Mouse (Mus musculus) adipocyte (in vitro differentiated cells): Measurements from ENCODE around the gene Otud4.
"Not testable (repeated sequence)": the region's sequence is repeated elsewhere in the genome, so short reads cannot be mapped to it uniquely, and the experiment has no call there.

ENCODE experiments used
- DNase-seq: peaks from one replicate; pipeline ENCODE4 v3.0.0-alpha.2; 2016; ENCODE audit warnings: low spot score

Otud4 gene

DNA sequence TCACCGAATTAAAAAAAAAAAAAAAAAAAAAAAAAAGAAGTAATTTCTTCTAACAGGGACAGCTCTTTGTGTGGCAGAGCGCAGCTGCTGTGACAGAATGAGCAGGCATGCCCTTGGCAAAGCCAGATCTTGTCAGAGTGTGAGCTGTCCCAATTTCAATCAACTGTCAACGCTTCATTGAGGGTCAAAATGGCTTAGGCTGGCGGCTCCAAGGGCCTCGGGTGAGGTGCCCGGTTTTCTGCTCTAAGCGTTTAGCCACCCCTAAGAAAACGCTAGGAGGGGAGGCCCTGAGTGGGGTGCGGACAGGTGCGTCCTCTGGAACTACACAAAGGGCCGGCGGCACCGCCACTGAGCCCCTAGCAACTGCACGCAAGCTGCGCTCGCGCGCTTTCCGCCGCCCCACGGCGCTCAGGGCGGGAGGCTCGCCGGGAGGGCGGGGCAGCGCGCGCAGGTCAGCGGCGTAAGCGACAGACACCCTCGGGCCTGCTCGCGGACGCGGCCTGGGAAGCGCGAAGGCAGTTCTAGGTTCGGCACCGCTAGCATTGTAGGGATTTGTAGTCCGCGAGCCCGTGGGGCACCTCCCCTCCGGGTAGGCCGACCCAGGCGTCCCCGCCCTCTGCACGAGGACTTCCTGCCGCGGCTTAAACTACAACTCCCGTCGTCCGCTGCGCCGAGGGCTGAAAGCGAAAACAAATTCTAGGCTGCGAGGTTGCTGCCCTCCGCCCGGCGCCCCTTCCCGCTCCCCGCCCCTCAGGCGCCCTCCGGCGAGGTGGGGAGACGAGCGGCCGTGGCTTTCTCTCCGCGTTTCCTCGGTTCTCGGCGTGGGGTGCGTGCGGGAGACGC is 490 bp upstream of the Otud4 start:
- DNase-seq = peak; percentile 96

DNA sequence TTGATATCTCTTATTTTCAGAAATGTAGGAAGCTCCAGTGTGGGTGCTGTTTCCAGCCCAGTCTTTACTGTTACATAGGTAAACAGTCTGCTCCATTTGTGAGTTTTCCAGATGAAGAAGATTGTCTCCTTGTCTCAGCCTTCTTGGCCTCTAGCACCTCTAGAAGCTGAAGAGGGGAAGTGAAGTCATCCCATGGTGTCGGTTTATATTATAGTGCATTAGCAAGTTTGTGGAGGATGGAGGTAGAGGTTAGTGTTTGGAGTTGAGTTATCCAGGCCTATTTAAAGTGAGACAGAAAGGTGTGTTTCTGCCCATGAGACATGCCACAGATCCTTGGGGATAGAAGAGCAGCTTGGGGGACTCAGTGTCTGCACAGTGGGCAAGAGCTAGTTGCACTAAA is 1.7 kb downstream of the Otud4 start:
- DNase-seq = no peak

DNA sequence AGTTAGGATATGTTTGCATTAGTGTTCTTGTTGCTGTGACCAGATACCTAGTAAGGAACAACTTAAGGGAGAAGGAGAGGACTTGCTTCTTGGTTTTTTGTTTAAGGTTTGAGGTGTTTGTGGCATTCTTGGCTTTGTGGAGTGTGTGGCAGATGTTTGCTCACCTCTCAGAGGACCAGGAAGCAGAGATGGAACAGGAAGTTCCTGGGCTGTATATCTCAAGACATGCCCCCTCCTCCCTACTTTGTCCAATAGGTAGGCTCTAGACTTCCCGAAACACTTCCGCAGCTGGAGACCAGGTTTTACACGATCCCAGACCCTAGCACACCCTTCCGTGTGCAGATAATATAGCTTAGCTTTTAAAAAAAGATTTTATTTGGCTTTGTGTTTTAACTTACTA is 10.2 kb downstream of the Otud4 start:
- no peak for DNase-seq

DNA sequence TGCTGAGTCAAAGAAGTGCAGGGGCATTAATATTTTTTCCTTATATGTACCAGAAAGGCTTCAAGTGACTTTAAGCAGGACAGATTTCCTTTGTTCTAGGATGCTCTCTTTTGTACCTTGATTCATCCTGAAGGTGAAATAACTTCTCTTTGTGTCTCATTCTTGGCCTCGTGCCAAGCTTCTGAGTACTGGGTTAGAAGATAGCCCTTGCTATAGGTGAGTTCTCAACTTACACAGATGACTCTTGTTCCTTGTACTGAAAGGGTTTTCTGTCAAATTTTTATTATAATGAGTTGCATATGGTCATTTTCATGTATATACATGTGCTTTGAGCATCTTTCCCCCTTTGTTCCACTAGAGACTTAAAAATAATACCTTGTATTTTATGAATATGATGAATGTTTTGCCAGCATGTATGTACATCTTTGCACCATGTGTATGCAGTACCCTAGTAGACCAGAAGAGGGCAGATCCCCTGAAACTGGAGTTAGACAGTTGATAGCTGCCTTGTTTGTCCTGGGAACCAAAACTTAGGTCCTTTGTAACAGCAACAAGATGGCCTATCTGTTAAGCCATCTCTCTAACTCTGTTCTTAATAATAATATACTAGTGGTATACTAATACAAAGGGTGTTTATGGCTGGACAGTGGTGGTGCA is 10.9 kb downstream of the Otud4 start:
- DNase-seq = no peak

DNA sequence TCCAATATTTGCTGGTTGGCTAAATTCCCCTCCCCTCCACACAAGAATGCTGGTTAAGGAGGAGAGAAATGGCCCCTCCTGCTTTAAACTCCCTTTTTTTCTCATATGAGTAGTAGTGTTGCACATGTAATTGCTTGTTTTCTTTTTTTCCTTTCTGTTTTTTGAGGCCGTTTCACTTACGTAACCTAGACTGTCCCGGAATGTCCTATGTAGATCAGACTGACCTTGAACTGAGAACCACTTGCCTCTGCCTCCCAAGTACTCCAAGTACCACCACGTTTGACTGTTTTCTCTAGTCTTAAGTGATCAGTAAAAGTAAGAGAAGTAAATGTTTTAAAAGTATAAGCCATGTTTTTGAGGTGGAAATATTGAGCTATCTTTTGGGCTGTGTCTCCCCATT is 14.3 kb downstream of the Otud4 start:
- DNase-seq = no peak

DNA sequence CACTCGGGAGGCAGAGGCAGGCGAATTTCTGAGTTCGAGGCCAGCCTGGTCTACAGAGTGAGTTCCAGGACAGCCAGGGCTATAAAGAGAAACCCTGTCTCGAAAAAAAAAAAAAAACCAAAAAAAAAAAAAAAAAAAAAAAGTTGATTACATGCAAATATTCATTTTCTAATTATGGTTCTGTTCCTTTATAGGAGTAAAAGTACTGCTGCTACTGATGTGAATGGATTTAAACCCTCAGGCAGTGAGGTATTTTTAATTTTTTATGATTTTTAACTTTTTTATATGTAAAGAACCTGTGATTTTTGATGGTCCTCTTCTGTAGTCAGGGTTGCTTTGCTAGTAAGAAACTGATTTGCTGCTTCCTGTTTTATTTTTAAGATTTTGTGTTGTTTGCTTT is 19.3 kb downstream of the Otud4 start:
- not testable (repeated sequence) for DNase-seq

DNA sequence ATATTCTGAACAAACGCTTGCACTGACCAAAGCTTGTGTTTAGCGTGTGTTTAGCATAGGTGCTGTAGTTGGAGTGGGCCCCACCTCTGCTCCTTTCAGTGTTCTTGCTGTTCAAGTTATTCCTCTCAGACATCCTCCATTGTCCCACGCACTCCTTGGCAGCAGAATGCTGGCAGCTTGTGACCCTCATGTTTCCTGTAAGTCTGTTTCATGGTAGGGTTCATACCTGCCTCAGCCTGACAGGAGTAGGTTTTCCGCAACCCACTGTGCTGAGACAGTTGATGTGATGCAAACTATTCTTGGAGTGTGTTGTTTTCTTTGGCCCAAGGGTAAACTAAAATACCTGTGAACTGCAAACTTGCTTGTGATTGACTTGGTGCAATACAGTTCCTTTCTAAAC is 37.0 kb downstream of the Otud4 start:
- no peak for DNase-seq

DNA sequence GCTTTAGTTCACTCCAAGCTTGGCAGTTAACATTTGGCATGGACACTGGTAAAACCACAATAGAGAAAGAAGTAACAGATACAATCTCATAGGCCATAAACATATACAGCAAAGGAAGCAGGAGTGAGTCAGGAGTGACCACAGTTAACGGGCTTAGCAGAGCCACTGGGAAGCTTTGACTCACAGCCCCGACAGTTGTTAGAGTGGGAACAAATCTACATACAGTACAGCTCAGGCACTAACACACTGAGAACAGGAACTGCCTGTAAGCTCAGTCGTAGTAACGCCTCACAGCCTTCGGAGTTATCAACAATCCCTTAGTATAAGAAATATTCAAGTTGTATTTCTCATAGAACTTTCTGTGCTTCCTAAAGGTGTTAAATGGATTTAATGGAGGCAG is 39.6 kb downstream of the Otud4 start:
- peak; percentile 12 for DNase-seq

DNA sequence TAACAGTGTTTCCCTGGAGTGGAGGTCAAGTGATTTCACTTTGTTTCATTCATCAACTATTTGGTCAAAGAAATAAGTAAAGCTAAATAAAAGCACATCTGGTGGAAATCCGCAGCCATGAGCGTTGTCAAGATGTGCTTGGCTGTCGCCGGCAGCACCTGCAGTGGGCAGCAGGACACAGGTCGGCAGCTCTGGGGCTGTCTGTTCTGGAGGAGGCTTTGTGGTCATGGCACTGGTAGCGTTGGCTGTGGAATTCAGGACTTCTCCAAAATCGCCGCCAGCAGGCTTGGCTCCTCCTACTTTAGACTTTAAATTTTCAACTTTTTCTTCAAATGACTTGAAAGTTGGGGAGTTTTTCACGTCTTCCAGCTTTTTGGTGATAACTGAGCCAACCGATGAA is 40.7 kb downstream of the Otud4 start:
- not testable (repeated sequence) for DNase-seq

DNA sequence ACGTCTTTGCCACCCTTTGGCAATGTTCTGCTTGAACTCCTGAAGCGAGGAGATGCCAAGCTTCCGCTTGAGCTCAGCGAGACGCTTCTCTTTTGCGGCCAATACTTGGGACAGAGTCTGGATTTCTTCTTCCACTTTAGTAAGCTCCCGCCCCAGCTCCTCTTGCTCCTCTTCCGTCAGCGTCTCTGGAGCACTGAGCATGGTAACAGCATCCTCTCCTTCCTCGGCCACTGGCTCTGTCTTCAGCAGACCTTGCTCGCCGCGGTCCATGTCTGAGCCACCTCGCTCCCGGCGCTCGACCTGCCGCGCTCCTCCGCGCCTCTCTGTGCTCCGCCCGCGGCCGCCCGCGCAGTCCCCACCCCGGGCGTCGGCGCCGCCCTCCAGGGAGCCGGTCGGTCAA is 41.1 kb downstream of the Otud4 start:
- DNase-seq = no peak

DNA sequence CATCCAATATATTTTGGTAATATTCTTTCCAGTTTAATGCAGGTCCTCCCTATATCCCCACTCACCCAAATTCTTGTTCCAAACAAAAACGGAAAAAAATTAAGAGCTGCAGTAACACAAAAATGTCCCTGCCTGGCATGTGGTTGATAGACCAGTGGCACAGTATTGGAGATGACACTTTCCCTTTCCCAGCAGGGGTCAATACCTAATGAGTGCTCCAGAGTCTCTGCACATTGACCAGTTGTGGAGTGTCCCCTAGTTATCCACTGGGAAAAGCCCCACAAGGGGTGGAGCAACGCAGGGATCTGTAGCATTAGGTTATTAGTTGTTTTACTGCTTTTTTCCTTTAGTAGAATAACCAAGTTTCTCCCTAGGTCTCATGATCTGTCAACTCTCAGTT is 41.5 kb downstream of the Otud4 start:
- DNase-seq = no peak

DNA sequence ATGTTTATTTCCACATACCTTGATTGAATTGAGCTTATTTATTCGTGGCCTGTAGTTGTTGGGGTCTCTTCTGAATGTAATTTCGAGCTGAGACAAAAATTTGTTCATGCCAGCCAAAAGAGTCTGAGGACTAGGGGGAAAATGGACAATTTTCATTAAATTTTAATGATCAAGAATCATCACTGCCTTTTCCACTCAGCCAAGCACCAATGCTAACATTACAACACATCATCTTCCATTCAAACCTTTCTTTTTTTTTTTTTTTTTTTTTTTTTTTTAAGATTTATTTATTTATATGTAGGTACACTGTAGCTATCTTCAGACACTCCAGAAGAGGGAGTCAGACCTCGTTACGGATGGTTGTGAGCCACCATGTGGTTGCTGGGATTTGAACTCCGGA is 46.5 kb downstream of the Otud4 start:
- DNase-seq = not testable (repeated sequence)

DNA sequence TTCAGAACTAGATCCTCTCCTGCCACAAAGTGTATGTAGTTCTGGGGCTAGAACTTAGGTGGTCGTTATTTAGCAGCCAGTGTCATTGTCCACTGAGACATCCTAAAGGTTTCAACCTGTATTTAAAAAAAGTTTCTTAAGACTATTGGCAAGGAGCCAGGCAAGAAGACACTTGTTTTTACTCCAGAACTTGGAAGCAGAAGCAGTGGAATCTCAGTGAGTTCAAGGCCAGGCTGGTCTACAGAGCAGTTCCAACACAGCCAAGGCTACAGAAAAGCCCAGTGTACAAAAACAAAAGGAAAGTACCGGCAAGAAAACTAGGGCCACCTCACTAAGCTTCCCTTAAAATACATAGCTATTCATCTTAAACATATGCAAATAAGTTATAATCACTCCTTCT is 53.1 kb downstream of the Otud4 start:
- DNase-seq = no peak

DNA sequence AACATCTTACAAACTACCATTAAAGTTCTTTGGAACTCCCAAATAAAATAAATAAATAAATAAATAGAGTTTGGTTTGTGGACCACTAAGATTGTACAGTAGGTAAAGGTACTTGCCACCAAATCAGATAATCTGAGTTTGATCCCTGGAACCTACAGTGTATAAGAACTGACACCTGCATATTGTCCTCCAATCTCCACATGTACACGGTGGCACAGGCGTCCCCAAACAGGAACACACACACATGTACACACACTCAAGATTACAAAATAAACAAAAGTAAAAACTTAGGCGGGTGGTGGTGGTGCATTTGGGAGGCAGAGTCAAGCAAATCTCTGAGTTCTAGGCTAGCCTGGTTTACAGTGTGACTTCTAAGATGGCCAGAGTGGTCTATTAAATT is 67.3 kb downstream of the Otud4 start:
- no peak for DNase-seq

DNA sequence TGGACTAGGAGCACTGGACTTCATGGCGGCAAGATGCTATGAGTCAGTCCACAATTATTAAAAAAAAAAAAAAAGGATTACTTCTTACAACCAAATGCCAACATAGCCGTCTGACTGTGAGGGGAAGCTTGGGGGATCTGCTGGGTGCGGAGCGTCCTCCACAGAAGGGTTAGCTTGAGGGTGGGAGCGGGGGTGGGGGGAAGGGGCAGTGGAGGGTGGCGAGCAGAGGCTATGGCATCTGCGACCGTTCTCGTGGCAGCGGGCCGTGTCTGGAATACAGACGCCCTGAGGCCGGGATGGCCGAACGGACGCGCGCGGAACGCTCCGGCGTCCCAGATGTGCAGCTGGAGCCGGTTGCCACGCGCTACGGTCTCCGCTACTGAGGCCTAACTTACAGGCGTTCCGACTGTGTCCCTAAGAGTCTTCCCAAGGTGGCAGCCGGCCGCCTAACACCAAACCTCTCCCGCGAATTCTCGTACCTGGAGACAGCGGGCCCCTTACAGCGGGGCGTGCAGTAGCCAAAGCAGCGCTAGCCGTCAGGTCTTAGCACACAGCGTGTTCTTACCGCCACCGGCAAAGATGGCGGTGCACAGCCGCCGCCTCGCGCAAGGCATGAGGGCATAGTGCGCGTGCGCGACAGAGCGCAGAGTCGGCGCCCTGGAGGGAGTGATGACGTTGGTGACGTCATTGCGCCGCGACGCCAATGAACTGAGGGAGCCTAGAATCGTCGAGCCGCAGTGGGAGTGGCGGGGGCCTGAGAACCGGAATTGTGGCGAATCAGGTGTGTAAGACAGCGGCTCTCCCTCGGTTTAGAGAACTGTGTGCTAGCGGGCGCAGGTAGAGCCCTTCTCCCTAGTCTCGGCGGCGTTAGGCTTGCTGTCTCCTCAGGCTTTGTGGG is 71.9 kb downstream of the Otud4 start, which contains the start of the genes Abce1 and Anapc10:
Gene Abce1, minus strand, starts transcription at position 677 of the 898 bp plus-strand sequence.
Gene Anapc10, plus strand, starts transcription at position 757 of the 898 bp plus-strand sequence.
- peak; percentile 99 for DNase-seq

DNA sequence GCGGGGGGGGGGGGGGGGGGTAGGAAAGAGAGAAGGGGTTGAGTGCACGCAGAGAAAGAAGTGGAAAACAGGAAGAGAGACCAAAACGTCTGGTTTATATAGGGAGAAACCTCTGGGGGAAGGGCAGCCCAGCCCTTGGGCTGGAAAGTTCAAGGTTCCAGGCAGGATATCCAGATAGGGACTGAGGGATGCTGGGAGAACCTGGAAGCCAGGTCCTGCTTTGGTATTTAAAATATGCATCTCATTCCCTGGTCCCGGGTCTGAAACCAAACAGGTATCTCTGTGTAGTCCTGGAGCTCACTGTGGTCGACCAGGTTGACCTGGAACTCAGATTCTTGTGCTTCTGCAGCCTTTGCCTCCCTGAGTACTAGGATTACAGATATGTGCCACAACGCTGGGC is 73.3 kb downstream of the Otud4 start:
- no peak for DNase-seq

DNA sequence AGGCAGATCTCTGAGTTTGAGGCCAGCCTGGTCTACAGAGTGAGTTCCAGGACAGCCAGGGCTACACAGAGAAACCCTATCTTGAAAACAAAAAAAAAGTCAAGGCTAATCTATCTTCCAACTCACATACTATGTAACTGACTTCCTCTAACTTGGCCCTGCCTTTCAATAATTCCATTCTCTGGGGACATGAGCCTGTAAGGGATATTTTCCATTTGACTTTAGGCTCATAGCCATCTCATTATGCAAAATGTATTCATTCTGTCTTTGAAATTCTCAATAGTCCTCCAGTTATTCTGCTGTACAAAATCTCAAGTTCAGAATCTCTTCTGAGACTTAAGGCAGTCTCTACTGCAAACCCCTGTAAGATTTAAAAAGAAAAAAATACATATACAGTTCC is 82.1 kb downstream of the Otud4 start:
- no peak for DNase-seq

DNA sequence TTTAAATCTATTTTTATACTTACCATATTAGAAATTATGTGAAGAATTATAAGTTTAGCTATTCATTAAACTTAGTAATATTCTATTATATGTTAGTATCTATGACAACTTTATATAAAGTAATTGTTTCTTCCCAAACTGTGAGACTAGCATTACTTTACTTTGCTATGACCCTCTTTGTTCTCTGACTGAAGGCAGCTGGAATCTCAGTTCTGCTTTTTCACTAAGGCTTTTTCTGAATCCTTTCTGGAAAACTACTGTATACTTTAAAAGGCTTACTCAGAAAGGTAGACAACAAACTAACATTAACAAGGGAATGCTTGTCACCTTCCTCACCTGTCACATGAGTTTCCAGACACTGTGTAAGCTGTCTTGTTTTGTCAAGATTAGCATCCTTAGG is 83.9 kb downstream of the Otud4 start:
- DNase-seq = no peak

DNA sequence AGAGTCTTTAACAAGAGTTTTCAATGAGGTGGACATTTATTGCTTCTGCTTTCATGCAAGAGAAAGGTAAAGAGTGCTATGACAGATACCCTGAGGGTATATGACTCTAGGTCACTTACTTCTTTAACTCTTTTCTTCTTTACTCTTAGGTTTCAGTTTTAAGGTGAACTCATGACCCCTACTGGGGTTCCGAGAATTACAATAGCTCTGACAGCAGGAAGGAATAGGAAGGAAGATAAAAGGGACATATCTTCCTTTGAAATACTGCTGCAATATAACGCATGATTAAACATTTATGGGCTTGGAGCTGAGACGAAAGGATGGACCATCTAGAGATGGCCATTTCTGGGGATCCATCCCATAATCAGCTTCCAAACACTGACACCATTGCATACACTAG is 85.2 kb downstream of the Otud4 start:
- no peak for DNase-seq
